Mouse (Mus musculus) cortical plate, adult 2 months (tissue): ENCODE data around the gene Dab2ip.

Experiments
- CTCF ChIP-seq: fragments of 200-500 bp; IDR thresholded peaks from 2 replicates; pipeline ENCODE4 v1.5.1; 2011; ENCODE audit warnings: mild to moderate bottlenecking, control low read depth, low read length; ENCODE audit not compliant: insufficient read depth; ENCODE audit errors: extremely low read depth
- POLR2A ChIP-seq: fragments of 200-500 bp; IDR thresholded peaks from 2 replicates; pipeline ENCODE4 v1.6.1; 2011; ENCODE audit warnings: mild to moderate bottlenecking, low read length, control low read depth; ENCODE audit not compliant: insufficient read depth; ENCODE audit errors: extremely low read depth

DNA sequence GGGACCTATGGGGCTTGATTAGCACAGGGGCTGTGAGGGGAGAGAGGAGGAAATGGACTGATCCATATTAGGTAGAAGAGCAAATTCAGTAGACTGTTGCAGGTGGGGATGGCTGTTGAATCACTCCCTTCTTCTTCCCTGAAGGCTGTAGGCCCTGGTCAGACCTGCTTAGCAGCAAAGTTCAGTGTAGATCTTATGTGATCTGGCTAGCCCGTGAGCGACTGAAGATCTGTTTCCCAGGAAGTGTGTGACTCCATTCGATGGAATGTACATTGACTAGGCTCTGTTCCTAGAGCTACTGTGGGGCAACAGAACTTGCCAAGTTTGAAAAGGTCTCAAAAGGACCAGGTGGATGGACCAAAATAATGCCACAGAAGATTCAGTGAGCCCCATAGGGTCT is 145.2 kb downstream of the Dab2ip start:
- no peak for TF ChIP-seq CTCF
- no peak for TF ChIP-seq POLR2A
